Mouse (Mus musculus) kidney, adult 9 months (tissue): ENCODE measurements around the gene Serpinc1.
A peak's percentile ranks its signal among the peaks of the same experiment; 100 is the strongest.
"Not testable (repeated sequence)": the region's sequence is repeated elsewhere in the genome, so short reads cannot be mapped to it uniquely, and the experiment has no call there.

Source experiments
- DNase-seq: peaks from one replicate; pipeline ENCODE4 v3.0.0; 2022

The Serpinc1 gene

GRCm38 (mm10) chr1:160978071-160978735 is at the start of gene Serpinc1:
Gene Serpinc1 (plus strand): TSS chr1:160978585.
- DNase-seq = no peak

GRCm38 (mm10) chr1:160931320-160931719 is 47.1 kb upstream of the Serpinc1 start:
- DNase-seq = no peak

GRCm38 (mm10) chr1:160933896-160934482 is 44.4 kb upstream of the Serpinc1 start:
- peak; percentile 65 for DNase-seq

- DNase-seq = peak; percentile 15
Measured at GRCm38 (mm10) chr1:160935551-160935950, 42.8 kb upstream of the Serpinc1 start.

- DNase-seq = no peak
Measured at GRCm38 (mm10) chr1:160963199-160963598, 15.2 kb upstream of the Serpinc1 start.

- DNase-seq = peak; percentile 17
Measured at GRCm38 (mm10) chr1:160967268-160967667, 11.1 kb upstream of the Serpinc1 start.

- DNase-seq = no peak
Measured at GRCm38 (mm10) chr1:160968643-160969042, 9.7 kb upstream of the Serpinc1 start.

- no peak for DNase-seq
Measured at GRCm38 (mm10) chr1:160980021-160980420, 1.6 kb downstream of the Serpinc1 start.

- DNase-seq = peak; percentile 68
Measured at GRCm38 (mm10) chr1:160980537-160981234, 2.3 kb downstream of the Serpinc1 start.

GRCm38 (mm10) chr1:160981337-160981736 is 3.0 kb downstream of the Serpinc1 start:
- DNase-seq = no peak

GRCm38 (mm10) chr1:160982887-160983286 is 4.5 kb downstream of the Serpinc1 start:
- no peak for DNase-seq

GRCm38 (mm10) chr1:160984731-160985130 is 6.3 kb downstream of the Serpinc1 start:
- DNase-seq = not testable (repeated sequence)

GRCm38 (mm10) chr1:160985477-160985876 is 7.1 kb downstream of the Serpinc1 start:
- DNase-seq = no peak

- peak; percentile 63 for DNase-seq
Measured at GRCm38 (mm10) chr1:160986881-160987635, 8.7 kb downstream of the Serpinc1 start.

GRCm38 (mm10) chr1:160989395-160989794 is 11.0 kb downstream of the Serpinc1 start:
- no peak for DNase-seq

- DNase-seq = no peak
Measured at GRCm38 (mm10) chr1:160993851-160994250, 15.5 kb downstream of the Serpinc1 start.

- no peak for DNase-seq
Measured at GRCm38 (mm10) chr1:161004942-161005341, 26.6 kb downstream of the Serpinc1 start.

- no peak for DNase-seq
Measured at GRCm38 (mm10) chr1:161005526-161005925, 27.1 kb downstream of the Serpinc1 start.

- no peak for DNase-seq
Measured at GRCm38 (mm10) chr1:161006471-161006870, 28.1 kb downstream of the Serpinc1 start.

GRCm38 (mm10) chr1:161008038-161008437 is 29.7 kb downstream of the Serpinc1 start:
- no peak for DNase-seq

- DNase-seq = no peak
Measured at GRCm38 (mm10) chr1:161010436-161010835, 32.1 kb downstream of the Serpinc1 start.

GRCm38 (mm10) chr1:161016378-161016777 is 38.0 kb downstream of the Serpinc1 start:
- no peak for DNase-seq

GRCm38 (mm10) chr1:161020051-161020450 is 41.7 kb downstream of the Serpinc1 start:
- no peak for DNase-seq
